Mouse (Mus musculus) limb, embryonic 11.5 days (tissue): Measurements from ENCODE around the gene 4933402N03Rik. TPM values are rescaled to one million over a fixed set of nuclear protein-coding genes. Genes with fewer than 3 reads are reported as not detected.

ENCODE experiments used
- ATAC-seq: fragments of 200-750 bp; cut with Nextera tagmentation; 2 replicates; pipeline ENCODE4 v1.8.0; 2017; ENCODE audit warnings: low read depth; ENCODE audit not compliant: insufficient number of reproducible peaks, low FRiP score, low TSS enrichment
- DNase-seq: peaks from one replicate; pipeline ENCODE4 v3.0.0-alpha.2; 2015; ENCODE audit warnings: low spot score
- H3K27ac ChIP-seq: fragments of 300-500 bp; sonication (generic); replicated peaks from 2 replicates; pipeline ENCODE4 v1.5.1; 2014; ENCODE audit warnings: low read depth, mild to moderate bottlenecking, low read length
- H3K27me3 ChIP-seq: fragments of 300-500 bp; sonication (generic); 2 replicates; pipeline ENCODE4 v1.6.1; 2014; ENCODE audit warnings: mild to moderate bottlenecking, low read length, mixed read lengths; ENCODE audit not compliant: control insufficient read depth, insufficient read depth
- H3K36me3 ChIP-seq: fragments of 300-500 bp; sonication (generic); 2 replicates; pipeline ENCODE4 v1.6.1; 2014; ENCODE audit warnings: mild to moderate bottlenecking, low read length, moderate library complexity, mixed read lengths; ENCODE audit not compliant: control insufficient read depth, insufficient read depth
- H3K4me1 ChIP-seq: fragments of 300-500 bp; sonication (generic); 2 replicates; pipeline ENCODE4 v1.6.1; 2014; ENCODE audit warnings: low read length, mixed read lengths; ENCODE audit not compliant: control insufficient read depth, insufficient read depth
- H3K4me2 ChIP-seq: fragments of 300-500 bp; sonication (generic); 2 replicates; pipeline ENCODE4 v1.6.1; 2014; ENCODE audit warnings: low read depth, mild to moderate bottlenecking, moderate library complexity; ENCODE audit not compliant: severe bottlenecking
- H3K4me3 ChIP-seq: fragments of 300-500 bp; sonication (generic); 2 replicates; pipeline ENCODE4 v1.5.1; 2014; ENCODE audit warnings: low read depth, low read length
- H3K9ac ChIP-seq: fragments of 300-500 bp; sonication (generic); 2 replicates; pipeline ENCODE4 v1.6.1; 2014; ENCODE audit warnings: mild to moderate bottlenecking, low read length
- H3K9me3 ChIP-seq: fragments of 300-500 bp; sonication (generic); 2 replicates; pipeline ENCODE4 v1.6.1; 2016; ENCODE audit warnings: low read length; ENCODE audit not compliant: control insufficient read depth
- WGBS: fragments of 180-500 bp; shearing (Covaris S2); extraction: QIAGEN DNeasy Blood & Tissue Kit; methylation state at CpG from one replicate; pipeline ENCODE4 v1.1.7; 2014; 5-methylcytosine and 5-hydroxymethylcytosine counted together
- polyA plus RNA-seq: library from polyadenylated mRNA; unstranded; fragments of >200 nt; fragmentation: Nextera tagmentation; extraction: Ambion mirVana; gene quantifications from 2 replicates; pipeline ENCODE4 v1.2.1, GENCODE M21; 2014

The 4933402N03Rik gene
- not detected in 2 replicates for polyA plus RNA-seq

DNA sequence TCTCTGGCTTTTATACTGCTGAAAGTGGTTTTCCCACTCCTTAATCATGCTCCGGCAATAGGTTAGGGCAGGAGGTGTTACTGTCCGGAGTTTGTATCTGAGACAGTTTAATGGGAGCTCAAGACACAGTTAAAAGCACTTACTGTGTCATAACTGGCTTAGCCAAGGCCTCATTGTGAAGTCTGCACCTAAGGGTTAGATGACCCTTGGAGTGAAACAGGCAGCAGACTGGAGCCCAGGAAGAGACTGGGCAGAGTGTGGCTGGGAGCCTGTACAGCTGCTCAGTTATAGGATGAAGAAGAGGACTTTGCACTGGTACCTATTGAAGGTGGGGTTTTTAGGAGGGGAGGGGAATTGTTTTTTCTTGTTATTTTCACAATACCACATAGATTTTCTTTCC, at the start of gene 4933402N03Rik:
Gene 4933402N03Rik (minus strand): TSS at position 101 of the 400 bp plus-strand sequence.
- H3K4me3 ChIP-seq: no peak within 1 kb of the TSS
- H3K27ac ChIP-seq: no peak within 1 kb of the TSS
- no peak for ATAC-seq
- H3K4me1 ChIP-seq: no peaks in the 10 kb centered on the region
- no peak for DNase-seq
- no peaks in the 10 kb centered on the region for H3K9me3 ChIP-seq
- 73% methylated on average over 2 of the region's 2 CpGs for WGBS
- H3K9ac ChIP-seq: no peak within 1 kb of the TSS
- no peaks in the 10 kb centered on the region for H3K27me3 ChIP-seq
- H3K36me3 ChIP-seq: no peaks in the 10 kb centered on the region
- no peak within 1 kb of the TSS for H3K4me2 ChIP-seq

DNA sequence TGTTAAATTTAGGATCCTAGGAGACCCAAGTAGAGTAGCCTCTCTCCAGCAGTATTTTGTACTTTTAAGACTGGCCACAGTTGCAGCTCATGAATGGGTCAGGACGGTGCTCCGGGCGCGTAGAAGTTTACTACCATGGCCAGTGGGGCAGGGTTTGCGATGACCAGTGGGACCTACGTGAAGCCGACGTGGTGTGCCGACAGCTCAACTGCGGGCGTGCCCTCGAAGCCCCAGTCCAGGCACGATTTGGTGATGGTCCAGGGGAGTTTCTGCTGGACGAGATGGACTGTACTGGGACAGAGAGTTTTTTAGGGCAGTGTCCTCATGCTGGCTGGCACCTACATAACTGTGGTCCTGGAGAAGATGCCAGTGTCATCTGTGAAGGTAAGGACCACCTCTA, 41.9 kb upstream of the 4933402N03Rik start:
- DNase-seq (no peak), ATAC-seq (no peak)
- Histone ChIP-seq H3K9ac (no peak overlapping the region), H3K4me1 (no peaks in the 10 kb centered on the region), H3K27ac (no peak overlapping the region), H3K4me2 (no peak overlapping the region), H3K36me3 (no peaks in the 10 kb centered on the region), H3K4me3 (no peak overlapping the region), H3K27me3 (no peaks in the 10 kb centered on the region), H3K9me3 (no peaks in the 10 kb centered on the region)
- 92% methylated on average over 14 of the region's 14 CpGs for WGBS

DNA sequence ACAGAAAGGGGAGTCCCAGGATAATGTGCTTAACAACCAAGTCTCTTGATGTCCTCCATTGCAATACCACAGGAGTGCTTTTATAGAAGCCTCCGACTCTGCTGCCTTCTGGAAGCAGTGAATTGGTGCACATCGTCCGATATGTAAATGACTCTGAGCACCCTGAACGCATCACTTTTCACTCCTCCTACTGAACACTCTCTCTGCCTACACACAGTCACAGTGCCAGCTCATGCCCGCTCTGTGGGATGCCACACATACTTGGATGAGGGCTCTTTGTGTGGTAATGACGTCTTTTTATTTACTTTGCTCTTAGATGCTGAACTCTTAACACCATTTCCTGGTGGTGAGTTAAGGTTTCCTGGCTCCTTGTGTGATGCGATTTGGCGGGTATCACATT, 40.9 kb upstream of the 4933402N03Rik start:
- Histone ChIP-seq H3K4me1 (no peaks in the 10 kb centered on the region), H3K27ac (no peak overlapping the region), H3K4me2 (no peak overlapping the region), H3K27me3 (no peaks in the 10 kb centered on the region), H3K9me3 (no peaks in the 10 kb centered on the region), H3K36me3 (no peaks in the 10 kb centered on the region), H3K9ac (no peak overlapping the region), H3K4me3 (no peak overlapping the region)
- no peak for ATAC-seq
- no peak for DNase-seq
- WGBS: 78% methylated on average over 8 of the region's 8 CpGs

DNA sequence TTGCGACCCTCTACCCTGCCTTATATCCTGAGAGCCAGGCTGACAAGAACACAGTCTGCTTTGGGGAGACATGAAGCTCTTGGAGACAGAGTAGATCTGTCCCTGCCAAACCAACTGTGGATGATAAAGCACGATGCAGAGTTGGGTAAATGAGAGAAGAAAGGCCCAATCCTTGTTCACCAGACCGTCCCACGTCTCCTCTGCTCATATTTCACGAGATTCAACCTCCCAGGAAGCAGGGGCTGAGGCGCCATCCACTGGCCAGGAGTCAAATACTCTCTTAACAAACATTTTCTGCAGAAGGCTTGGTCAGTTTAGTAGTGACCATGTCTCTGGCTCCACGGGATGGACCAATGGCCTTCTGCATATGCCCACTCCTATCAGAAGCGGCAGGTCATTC, 38.2 kb upstream of the 4933402N03Rik start:
- H3K4me3 ChIP-seq: no peak overlapping the region
- H3K4me2 ChIP-seq: no peak overlapping the region
- no peaks in the 10 kb centered on the region for H3K36me3 ChIP-seq
- H3K27ac ChIP-seq: no peak overlapping the region
- no peaks in the 10 kb centered on the region for H3K9me3 ChIP-seq
- no peak for DNase-seq
- 63% methylated on average over 8 of the region's 8 CpGs for WGBS
- no peaks in the 10 kb centered on the region for H3K4me1 ChIP-seq
- ATAC-seq: no peak
- H3K9ac ChIP-seq: no peak overlapping the region
- H3K27me3 ChIP-seq: no peaks in the 10 kb centered on the region

DNA sequence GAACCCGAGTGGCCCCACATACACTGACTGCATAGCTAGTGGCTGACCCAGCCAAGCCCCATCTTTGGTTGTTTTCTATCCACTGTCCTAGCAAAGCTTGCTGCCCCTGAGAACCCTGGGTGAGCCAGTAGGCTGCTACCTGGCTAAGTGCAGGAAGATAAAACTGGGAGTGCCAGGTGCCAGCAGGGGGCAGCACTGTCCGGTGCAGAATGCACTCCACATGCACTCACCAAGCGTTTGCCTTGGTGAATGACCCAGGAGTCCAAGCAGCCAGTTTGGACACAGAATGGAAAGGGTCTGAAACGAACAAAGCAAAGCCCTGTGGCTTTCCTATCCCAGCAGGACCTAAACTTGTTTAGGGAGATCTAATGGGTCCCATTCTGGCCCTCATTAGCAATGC, 36.6 kb upstream of the 4933402N03Rik start:
- H3K4me3 ChIP-seq: no peak overlapping the region
- DNase-seq (peak; percentile 51), ATAC-seq (no peak)
- H3K9me3 ChIP-seq: no peaks in the 10 kb centered on the region
- no peaks in the 10 kb centered on the region for H3K36me3 ChIP-seq
- no peaks in the 10 kb centered on the region for H3K4me1 ChIP-seq
- no peak overlapping the region for H3K4me2 ChIP-seq
- H3K27me3 ChIP-seq: no peaks in the 10 kb centered on the region
- no peak overlapping the region for H3K9ac ChIP-seq
- H3K27ac ChIP-seq: no peak overlapping the region
- 48% methylated on average over 4 of the region's 4 CpGs for WGBS

DNA sequence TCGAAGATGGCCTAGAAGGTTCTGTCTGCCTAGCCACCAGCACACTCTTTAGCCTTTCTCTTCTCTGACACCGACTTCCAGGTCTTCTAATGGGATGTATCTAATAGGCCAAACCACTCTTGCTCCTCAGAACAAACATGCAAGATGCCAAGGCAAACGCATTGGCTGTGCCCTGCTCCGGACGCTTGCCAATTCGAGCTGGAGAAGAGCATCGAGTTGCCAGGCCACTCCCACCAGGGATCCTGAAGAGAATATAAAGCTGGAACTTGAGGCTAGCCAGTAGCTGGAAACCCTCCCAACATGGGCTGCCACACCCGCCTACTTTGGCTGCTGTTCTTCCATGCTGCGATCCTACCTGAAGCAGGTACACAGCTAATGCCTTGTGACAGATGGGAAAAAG, 28.0 kb upstream of the 4933402N03Rik start, which contains the start of gene 5430419D17Rik:
Gene 5430419D17Rik (plus strand): TSS at position 282 of the 400 bp plus-strand sequence.
- Histone ChIP-seq H3K36me3 (no peaks in the 10 kb centered on the region), H3K4me2 (no peak within 1 kb of the TSS), H3K27me3 (no peaks in the 10 kb centered on the region), H3K9ac (no peak within 1 kb of the TSS), H3K9me3 (no peaks in the 10 kb centered on the region), H3K4me1 (no peaks in the 10 kb centered on the region), H3K27ac (no peak within 1 kb of the TSS), H3K4me3 (no peak within 1 kb of the TSS)
- no peak for DNase-seq
- 90% methylated on average over 9 of the region's 9 CpGs for WGBS
- no peak for ATAC-seq

DNA sequence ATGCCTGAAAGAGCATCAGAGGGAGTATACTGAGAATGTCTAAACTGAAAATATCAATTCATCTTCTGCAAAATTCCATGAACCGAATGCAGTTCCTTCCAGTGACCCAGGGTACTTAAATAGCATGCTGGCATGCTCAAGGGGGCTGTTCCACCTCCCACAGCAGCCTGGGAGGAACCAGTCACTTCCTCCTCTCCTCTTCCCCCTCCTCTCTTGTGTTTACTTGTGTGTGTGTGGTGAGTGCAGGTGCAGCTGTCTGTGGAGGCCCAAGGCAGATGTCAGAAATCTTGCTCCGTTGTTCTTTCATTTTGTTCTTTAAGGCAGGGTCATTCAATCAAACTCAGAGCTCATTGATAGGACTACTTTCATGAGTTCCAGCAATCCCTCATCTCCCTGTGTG, 23.0 kb upstream of the 4933402N03Rik start:
- DNase-seq (no peak), ATAC-seq (no peak)
- H3K4me1 ChIP-seq: no peaks in the 10 kb centered on the region
- H3K27me3 ChIP-seq: no peaks in the 10 kb centered on the region
- H3K27ac ChIP-seq: no peak overlapping the region
- H3K9ac ChIP-seq: no peak overlapping the region
- WGBS: 70% methylated on average over 2 of the region's 2 CpGs
- no peak overlapping the region for H3K4me3 ChIP-seq
- no peaks in the 10 kb centered on the region for H3K36me3 ChIP-seq
- no peak overlapping the region for H3K4me2 ChIP-seq
- H3K9me3 ChIP-seq: no peaks in the 10 kb centered on the region

DNA sequence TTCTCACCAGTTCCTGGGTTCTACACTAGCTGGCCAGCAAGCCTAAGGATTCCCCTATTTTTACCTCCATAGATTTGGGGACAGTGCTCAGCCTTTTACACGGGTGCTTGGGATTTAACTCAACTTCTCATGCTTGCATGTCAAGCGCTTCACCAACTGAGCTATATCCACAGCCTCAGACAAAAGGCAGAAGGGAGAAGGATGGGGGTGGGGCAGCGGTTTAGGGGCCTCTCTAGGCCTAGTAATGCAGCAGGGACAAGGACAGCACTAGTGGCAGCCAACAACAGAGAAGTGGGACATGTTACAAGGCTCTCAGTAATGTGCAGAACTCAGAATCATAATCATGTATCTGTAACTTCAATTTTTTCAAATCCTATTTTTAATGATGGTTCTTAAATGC, 21.7 kb upstream of the 4933402N03Rik start:
- Histone ChIP-seq H3K27ac (no peak overlapping the region), H3K4me3 (no peak overlapping the region), H3K4me2 (no peak overlapping the region), H3K36me3 (no peaks in the 10 kb centered on the region), H3K27me3 (no peaks in the 10 kb centered on the region), H3K9me3 (no peaks in the 10 kb centered on the region), H3K4me1 (no peaks in the 10 kb centered on the region), H3K9ac (no peak overlapping the region)
- DNase-seq (no peak), ATAC-seq (no peak)
- 79% methylated on average over 3 of the region's 3 CpGs for WGBS

DNA sequence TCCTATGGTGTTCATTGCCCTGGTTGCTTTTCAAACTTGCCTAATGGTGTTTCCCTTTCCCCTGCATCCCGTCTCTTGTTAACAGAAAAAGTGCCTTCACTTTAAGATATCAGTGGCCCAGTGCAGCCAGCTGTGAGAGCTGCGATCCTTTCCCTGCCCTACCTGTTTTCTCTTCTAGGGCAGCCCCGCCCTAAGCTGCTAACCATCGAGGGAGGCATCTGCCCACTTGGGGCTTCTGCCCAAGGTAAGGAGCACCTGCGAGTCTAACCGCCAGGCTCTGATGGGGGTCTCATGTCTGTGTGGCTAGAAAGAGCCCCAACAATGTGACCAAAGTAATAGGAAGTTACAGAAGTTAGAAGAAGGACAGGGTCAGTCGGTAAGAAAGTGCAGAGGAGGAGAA, 16.1 kb upstream of the 4933402N03Rik start:
- 74% methylated on average over 7 of the region's 7 CpGs for WGBS
- Histone ChIP-seq H3K27me3 (no peaks in the 10 kb centered on the region), H3K9ac (no peak overlapping the region), H3K9me3 (no peaks in the 10 kb centered on the region), H3K4me1 (no peaks in the 10 kb centered on the region), H3K4me2 (no peak overlapping the region), H3K36me3 (no peaks in the 10 kb centered on the region), H3K4me3 (no peak overlapping the region), H3K27ac (no peak overlapping the region)
- DNase-seq: no peak
- no peak for ATAC-seq
